In the genomic region with DNA sequence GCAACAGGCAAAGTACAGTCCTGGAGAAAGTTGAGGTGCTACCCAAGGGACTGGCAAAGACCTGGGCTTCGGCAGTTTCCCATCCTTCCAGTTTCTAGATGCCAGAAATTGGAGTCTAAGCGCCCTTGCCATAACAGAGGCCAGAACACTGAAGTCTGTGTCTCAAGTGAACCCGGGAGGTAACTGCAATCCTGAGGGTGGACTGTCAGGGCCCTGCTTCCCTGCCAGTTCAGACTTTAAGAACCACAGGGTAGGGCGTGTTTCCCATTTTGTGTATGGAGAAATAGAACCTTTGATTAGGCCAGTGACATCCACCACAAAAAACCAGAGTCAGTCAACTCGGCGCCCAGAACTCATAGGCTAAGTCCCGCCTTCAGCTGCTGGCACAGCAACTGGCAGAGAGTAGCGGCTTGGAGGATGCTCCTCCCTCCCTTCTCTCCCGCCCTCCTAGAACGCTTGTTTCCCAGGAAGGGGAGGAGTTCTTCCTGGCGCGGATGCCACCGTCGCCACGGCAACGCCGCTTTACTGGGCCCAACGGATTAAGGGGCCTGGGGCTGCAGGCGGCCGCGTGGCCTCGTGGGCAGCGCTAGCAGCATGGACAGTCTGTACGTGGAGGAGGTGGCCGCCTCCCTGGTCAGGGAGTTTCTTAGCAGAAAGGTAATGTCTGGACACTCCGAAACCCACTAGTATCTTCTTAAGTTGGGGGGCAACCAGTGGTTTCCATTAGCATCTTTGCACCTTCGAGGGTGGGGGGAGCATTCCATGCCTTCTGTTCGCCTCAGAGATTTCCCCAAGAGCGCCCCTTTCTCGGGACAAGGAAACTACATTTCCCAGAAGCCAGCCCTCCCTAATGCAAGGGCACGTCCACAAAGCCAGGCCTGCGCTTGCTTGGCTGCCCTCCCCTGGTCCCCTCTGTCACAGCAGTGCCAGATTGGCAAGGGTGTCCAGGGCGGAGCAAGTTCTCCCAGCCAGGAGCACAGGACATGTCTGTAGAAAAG, we compare ENCODE assay signal across 7 mouse cellular contexts. TPM values are rescaled to one million over a fixed set of nuclear protein-coding genes. Genes with fewer than 3 reads are reported as not detected.
DNase-seq lines count a peak whose midpoint lies in the region; ATAC-seq and TF ChIP-seq lines count a peak whose summit lies in the region.

A gene (plus strand): TSS at position 471 of the 998 bp plus-strand sequence.

- WGBS in embryonic facial prominence, embryonic 13.5 days = 4% methylated on average over 32 of the region's 33 CpGs
- WGBS in midbrain, embryonic 11.5 days = 4% methylated on average over 32 of the region's 33 CpGs
- WGBS in small intestine, adult 2 months = 4% methylated on average over 33 of the region's 33 CpGs

- peak within 1 kb of the TSS; percentile 67 for H3K4me2 ChIP-seq in embryonic facial prominence, embryonic 13.5 days
- H3K4me2 ChIP-seq in midbrain, embryonic 11.5 days = peak within 1 kb of the TSS; percentile 49

- peak; percentile 63 to 79 for DNase-seq in adrenal gland, postnatal 4 days (ENCODE audit: low spot score in 2 of 2)
- DNase-seq in heart, adult 11 months = peak; percentile 100
- DNase-seq in kidney, adult 11 months = peak; percentile 93
- peak; percentile 96 for DNase-seq in left cerebral cortex, postnatal 4 days
- DNase-seq in midbrain, embryonic 11.5 days (ENCODE audit: low spot score, missing footprints) = peak; percentile 99

- H3K4me3 ChIP-seq in embryonic facial prominence, embryonic 13.5 days = peak within 1 kb of the TSS; percentile 58
- peak within 1 kb of the TSS; percentile 28 for H3K4me3 ChIP-seq in midbrain, embryonic 11.5 days (ENCODE audit: low read depth, low read length)
- peak within 1 kb of the TSS; percentile 82 for H3K4me3 ChIP-seq in small intestine, adult 2 months (ENCODE audit: low read depth, low read length)

- peak within 1 kb of the TSS; percentile 74 for H3K9ac ChIP-seq in embryonic facial prominence, embryonic 13.5 days
- peak within 1 kb of the TSS; percentile 55 for H3K9ac ChIP-seq in midbrain, embryonic 11.5 days (ENCODE audit: low read length)

- peak within 1 kb of the TSS; percentile 91 for H3K27ac ChIP-seq in embryonic facial prominence, embryonic 13.5 days
- H3K27ac ChIP-seq in midbrain, embryonic 11.5 days (ENCODE audit: low read depth, low read length) = peak within 1 kb of the TSS; percentile 64
- H3K27ac ChIP-seq in small intestine, adult 2 months (ENCODE audit: insufficient read depth, low read depth, low read length) = peak within 1 kb of the TSS; percentile 77

- no peaks in the 10 kb centered on the region for H3K36me3 ChIP-seq in embryonic facial prominence, embryonic 13.5 days
- H3K36me3 ChIP-seq in midbrain, embryonic 11.5 days (ENCODE audit: control insufficient read depth, insufficient read depth, low read length) = no peaks in the 10 kb centered on the region
- no peaks in the 10 kb centered on the region for H3K36me3 ChIP-seq in small intestine, adult 2 months (ENCODE audit: control insufficient read depth, insufficient read depth, low read length)

- no peaks in the 10 kb centered on the region for H3K9me3 ChIP-seq in embryonic facial prominence, embryonic 13.5 days
- H3K9me3 ChIP-seq in midbrain, embryonic 11.5 days (ENCODE audit: control insufficient read depth, low read length) = no peaks in the 10 kb centered on the region

- intact Hi-C loops in left cerebral cortex, postnatal 4 days (cut with DNase I) = no loop called here

- ATAC-seq in embryonic facial prominence, embryonic 13.5 days (ENCODE audit: insufficient number of reproducible peaks, insufficient read depth, low FRiP score, low TSS enrichment, low read depth) = peak; percentile 94
- ATAC-seq in midbrain, embryonic 11.5 days (ENCODE audit: low FRiP score) = peak; percentile 98

- no peaks in the 10 kb centered on the region for H3K27me3 ChIP-seq in embryonic facial prominence, embryonic 13.5 days
- no peaks in the 10 kb centered on the region for H3K27me3 ChIP-seq in midbrain, embryonic 11.5 days (ENCODE audit: control insufficient read depth, insufficient read depth, low read length)
- no peaks in the 10 kb centered on the region for H3K27me3 ChIP-seq in small intestine, adult 2 months (ENCODE audit: control insufficient read depth, insufficient read depth, low read length)

- no peak; the same call in 1 of the 2 replicates for TF ChIP-seq CTCF in small intestine, adult 2 months (IDR thresholded peaks at IDR 0.05; ENCODE audit: extremely low read depth, insufficient read length, insufficient replicate concordance, low read depth, low read length)

- no peak; the same call in 1 of the 2 replicates for TF ChIP-seq POLR2A in small intestine, adult 2 months (IDR thresholded peaks at IDR 0.05; ENCODE audit: low read depth, low read length)

- peaks cover 35% of the 10 kb centered on the region for H3K4me1 ChIP-seq in embryonic facial prominence, embryonic 13.5 days
- peaks cover 8% of the 10 kb centered on the region for H3K4me1 ChIP-seq in midbrain, embryonic 11.5 days (ENCODE audit: control insufficient read depth, insufficient read depth, low read length)
- peaks cover 2% of the 10 kb centered on the region; the same call in 1 of the 2 replicates for H3K4me1 ChIP-seq in small intestine, adult 2 months (ENCODE audit: control insufficient read depth, insufficient read depth, insufficient read length, low read length)

RNA-seq across cellular contexts. Expression of the gene that starts here (rescaled TPM):
- 1 to 10 TPM; 9.7 to 9.9 TPM for total RNA-seq in adrenal gland, postnatal 4 days (2021)
- polyA plus RNA-seq in embryonic facial prominence, embryonic 13.5 days (2015; fragmentation: Nextera tagmentation; extraction: Ambion mirVana) = 19.2 and 21.2 TPM in 2 replicates
- total RNA-seq in left cerebral cortex, postnatal 4 days (2021) = 10 to 100 TPM; 13.4 to 14.6 TPM
- 20.0 and 24.2 TPM in 2 replicates for polyA plus RNA-seq in midbrain, embryonic 11.5 days (2014; fragmentation: Nextera tagmentation; extraction: Ambion mirVana)
- 0.81 and 0.98 TPM in 2 replicates for polyA plus RNA-seq in small intestine, adult 2 months (2012; rRNA removed)

Comparison
In these comparisons a context has a peak if more than half of its experiments do, and no peak if none do; other contexts are left out.
1. Peak in every context shown above with its lines: DNase-seq, ATAC-seq, H3K4me3 ChIP-seq and H3K27ac ChIP-seq.
2. RNA of the gene that starts here (polyA plus RNA-seq): 20.0 to 24.2 TPM in midbrain, embryonic 11.5 days and 19.2 to 21.2 TPM in embryonic facial prominence, embryonic 13.5 days; 0.81 to 0.98 TPM in small intestine, adult 2 months; every median in the first group is over 10 times any median in the second.
3. H3K4me3 ChIP-seq: peak in every context shown above with its lines; median percentile 82 in small intestine, adult 2 months; 58 in embryonic facial prominence, embryonic 13.5 days; 28 in midbrain, embryonic 11.5 days.